Mouse (Mus musculus): ENCODE data around the gene Gm44965. TPM values are rescaled to one million over a fixed set of nuclear protein-coding genes. Genes with fewer than 3 reads are reported as not detected.

The Gm44965 gene
- polyA plus RNA-seq, 1 experiment from 2014 or later: not detected

- Histone ChIP-seq H3K36me3 (ENCODE audit: control insufficient read depth, insufficient read depth, low read length) (peaks cover 24% of the 10 kb centered on the region), H3K9ac (ENCODE audit: low read length) (no peak overlapping the region), H3K4me3 (ENCODE audit: low read depth, low read length) (no peak overlapping the region), H3K4me2 (ENCODE audit: low read length) (no peak overlapping the region), H3K4me1 (replicated peaks; ENCODE audit: control insufficient read depth, insufficient read depth, low read length) (0 out of 2 replicates have a peak, but pooled peaks cover 2% of the 10 kb centered on the region), H3K27ac (ENCODE audit: low read depth) (no peak overlapping the region), H3K27me3 (replicated peaks; ENCODE audit: control insufficient read depth, insufficient read depth, low read length) (peaks cover 26% of the 10 kb centered on the region), H3K9me3 (ENCODE audit: control insufficient read depth, low read length) (no peaks in the 10 kb centered on the region)
- ATAC-seq (replicated peaks; ENCODE audit: low FRiP score, low TSS enrichment, low read depth) (no peak), DNase-seq (ENCODE audit: low spot score) (no peak)
- 50% methylated on average over 1 of the region's 1 CpGs for WGBS
Observed at GRCm38 (mm10) chr6:48623460-48623859, 29.7 kb downstream of the Gm44965 start.

- Histone ChIP-seq H3K27ac (ENCODE audit: low read depth) (no peak within 1 kb of the TSS), H3K4me3 (ENCODE audit: low read depth, low read length) (peak within 1 kb of the TSS; percentile 42), H3K9me3 (ENCODE audit: control insufficient read depth, low read length) (no peaks in the 10 kb centered on the region), H3K9ac (ENCODE audit: low read length) (peak within 1 kb of the TSS; percentile 44), H3K4me1 (replicated peaks; ENCODE audit: control insufficient read depth, insufficient read depth, low read length) (0 out of 2 replicates have a peak, but pooled peaks cover 5% of the 10 kb centered on the region), H3K27me3 (replicated peaks; ENCODE audit: control insufficient read depth, insufficient read depth, low read length) (peaks cover 35% of the 10 kb centered on the region), H3K4me2 (ENCODE audit: low read length) (peak within 1 kb of the TSS; percentile 88), H3K36me3 (ENCODE audit: control insufficient read depth, insufficient read depth, low read length) (no peaks in the 10 kb centered on the region)
- DNase-seq (ENCODE audit: low spot score): no peak
- ATAC-seq (replicated peaks; ENCODE audit: low FRiP score, low TSS enrichment, low read depth): no peak
- WGBS: 34% methylated on average over 8 of the region's 8 CpGs
Observed at GRCm38 (mm10) chr6:48626464-48626863, 32.7 kb downstream of the Gm44965 start, which contains the start of gene AI854703. Gene AI854703, plus strand, starts transcription at chr6:48626764.

GRCm38 (mm10) chr6:48626984-48627383, 33.2 kb downstream of the Gm44965 start:
- Histone ChIP-seq H3K4me2 (ENCODE audit: low read length) (peak overlapping the region; percentile 88), H3K9me3 (ENCODE audit: control insufficient read depth, low read length) (no peaks in the 10 kb centered on the region), H3K4me3 (ENCODE audit: low read depth, low read length) (peak overlapping the region; percentile 42), H3K4me1 (replicated peaks; ENCODE audit: control insufficient read depth, insufficient read depth, low read length) (0 out of 2 replicates have a peak, but pooled peaks cover 5% of the 10 kb centered on the region), H3K9ac (ENCODE audit: low read length) (peak overlapping the region; percentile 44), H3K27me3 (replicated peaks; ENCODE audit: control insufficient read depth, insufficient read depth, low read length) (peaks cover 35% of the 10 kb centered on the region), H3K36me3 (ENCODE audit: control insufficient read depth, insufficient read depth, low read length) (no peaks in the 10 kb centered on the region), H3K27ac (ENCODE audit: low read depth) (no peak overlapping the region)
- WGBS: under 1% methylated on average over 32 of the region's 32 CpGs
- peak; percentile 75 for DNase-seq (ENCODE audit: low spot score)
- ATAC-seq (replicated peaks; ENCODE audit: low FRiP score, low TSS enrichment, low read depth): no peak

- 0 out of 2 replicates have a peak, but pooled peaks cover 5% of the 10 kb centered on the region for H3K4me1 ChIP-seq (replicated peaks; ENCODE audit: control insufficient read depth, insufficient read depth, low read length)
- peaks cover 35% of the 10 kb centered on the region for H3K27me3 ChIP-seq (replicated peaks; ENCODE audit: control insufficient read depth, insufficient read depth, low read length)
- 4% methylated on average over 7 of the region's 7 CpGs for WGBS
- peak; percentile 61 for DNase-seq (ENCODE audit: low spot score)
- ATAC-seq (replicated peaks; ENCODE audit: low FRiP score, low TSS enrichment, low read depth): no peak
- H3K4me3 ChIP-seq (ENCODE audit: low read depth, low read length): peak overlapping the region; percentile 42
- H3K9me3 ChIP-seq (ENCODE audit: control insufficient read depth, low read length): no peaks in the 10 kb centered on the region
- no peak overlapping the region for H3K27ac ChIP-seq (ENCODE audit: low read depth)
- no peaks in the 10 kb centered on the region for H3K36me3 ChIP-seq (ENCODE audit: control insufficient read depth, insufficient read depth, low read length)
- H3K4me2 ChIP-seq (ENCODE audit: low read length): peak overlapping the region; percentile 88
- H3K9ac ChIP-seq (ENCODE audit: low read length): no peak overlapping the region; the same call in 1 of the 2 replicates
Observed at GRCm38 (mm10) chr6:48627511-48627924, 33.8 kb downstream of the Gm44965 start.

- H3K9ac ChIP-seq (ENCODE audit: low read length): no peak overlapping the region
- H3K36me3 ChIP-seq (ENCODE audit: control insufficient read depth, insufficient read depth, low read length): no peaks in the 10 kb centered on the region
- ATAC-seq (replicated peaks; ENCODE audit: low FRiP score, low TSS enrichment, low read depth) (no peak), DNase-seq (ENCODE audit: low spot score) (no peak)
- H3K27me3 ChIP-seq (replicated peaks; ENCODE audit: control insufficient read depth, insufficient read depth, low read length): peaks cover 35% of the 10 kb centered on the region
- no peak overlapping the region for H3K4me2 ChIP-seq (ENCODE audit: low read length)
- H3K4me3 ChIP-seq (ENCODE audit: low read depth, low read length): no peak overlapping the region
- H3K27ac ChIP-seq (ENCODE audit: low read depth): no peak overlapping the region
- WGBS: 92% methylated on average over 3 of the region's 3 CpGs
- H3K4me1 ChIP-seq (replicated peaks; ENCODE audit: control insufficient read depth, insufficient read depth, low read length): 0 out of 2 replicates have a peak, but pooled peaks cover 5% of the 10 kb centered on the region
- no peaks in the 10 kb centered on the region for H3K9me3 ChIP-seq (ENCODE audit: control insufficient read depth, low read length)
Observed at GRCm38 (mm10) chr6:48628377-48628776, 34.6 kb downstream of the Gm44965 start.

GRCm38 (mm10) chr6:48628808-48629660, 35.3 kb downstream of the Gm44965 start:
- ATAC-seq (replicated peaks; ENCODE audit: low FRiP score, low TSS enrichment, low read depth) (no peak), DNase-seq (ENCODE audit: low spot score) (peak; percentile 65)
- H3K9me3 ChIP-seq (ENCODE audit: control insufficient read depth, low read length): no peaks in the 10 kb centered on the region
- H3K27me3 ChIP-seq (replicated peaks; ENCODE audit: control insufficient read depth, insufficient read depth, low read length): peaks cover 35% of the 10 kb centered on the region
- H3K36me3 ChIP-seq (ENCODE audit: control insufficient read depth, insufficient read depth, low read length): no peaks in the 10 kb centered on the region
- H3K4me2 ChIP-seq (ENCODE audit: low read length): peak overlapping the region; percentile 81
- 5% methylated on average over 54 of the region's 54 CpGs for WGBS
- peak overlapping the region; percentile 48 for H3K9ac ChIP-seq (ENCODE audit: low read length)
- H3K27ac ChIP-seq (ENCODE audit: low read depth): no peak overlapping the region
- peak overlapping the region; percentile 40 for H3K4me3 ChIP-seq (ENCODE audit: low read depth, low read length)
- H3K4me1 ChIP-seq (replicated peaks; ENCODE audit: control insufficient read depth, insufficient read depth, low read length): 0 out of 2 replicates have a peak, but pooled peaks cover 5% of the 10 kb centered on the region

GRCm38 (mm10) chr6:48629661-48630034, 35.9 kb downstream of the Gm44965 start:
- H3K27ac ChIP-seq (ENCODE audit: low read depth): no peak overlapping the region
- H3K4me1 ChIP-seq (replicated peaks; ENCODE audit: control insufficient read depth, insufficient read depth, low read length): 0 out of 2 replicates have a peak, but pooled peaks cover 5% of the 10 kb centered on the region
- DNase-seq (ENCODE audit: low spot score): no peak
- no peaks in the 10 kb centered on the region for H3K9me3 ChIP-seq (ENCODE audit: control insufficient read depth, low read length)
- peaks cover 35% of the 10 kb centered on the region for H3K27me3 ChIP-seq (replicated peaks; ENCODE audit: control insufficient read depth, insufficient read depth, low read length)
- 9% methylated on average over 13 of the region's 13 CpGs for WGBS
- no peaks in the 10 kb centered on the region for H3K36me3 ChIP-seq (ENCODE audit: control insufficient read depth, insufficient read depth, low read length)
- H3K9ac ChIP-seq (ENCODE audit: low read length): peak overlapping the region; percentile 48
- ATAC-seq (replicated peaks; ENCODE audit: low FRiP score, low TSS enrichment, low read depth): 0 out of 2 replicates have a peak, but pooled peaks have one; percentile 33
- peak overlapping the region; percentile 40 for H3K4me3 ChIP-seq (ENCODE audit: low read depth, low read length)
- peak overlapping the region; percentile 81 for H3K4me2 ChIP-seq (ENCODE audit: low read length)

GRCm38 (mm10) chr6:48630831-48631230, 37.1 kb downstream of the Gm44965 start:
- no peak overlapping the region for H3K4me3 ChIP-seq (ENCODE audit: low read depth, low read length)
- DNase-seq (ENCODE audit: low spot score) (no peak), ATAC-seq (replicated peaks; ENCODE audit: low FRiP score, low TSS enrichment, low read depth) (no peak)
- no peaks in the 10 kb centered on the region for H3K36me3 ChIP-seq (ENCODE audit: control insufficient read depth, insufficient read depth, low read length)
- 85% methylated on average over 8 of the region's 8 CpGs for WGBS
- H3K27ac ChIP-seq (ENCODE audit: low read depth): no peak overlapping the region
- H3K4me1 ChIP-seq (replicated peaks; ENCODE audit: control insufficient read depth, insufficient read depth, low read length): 0 out of 2 replicates have a peak, but pooled peaks cover 5% of the 10 kb centered on the region
- no peaks in the 10 kb centered on the region for H3K9me3 ChIP-seq (ENCODE audit: control insufficient read depth, low read length)
- no peak overlapping the region for H3K4me2 ChIP-seq (ENCODE audit: low read length)
- H3K27me3 ChIP-seq (replicated peaks; ENCODE audit: control insufficient read depth, insufficient read depth, low read length): peaks cover 32% of the 10 kb centered on the region
- no peak overlapping the region for H3K9ac ChIP-seq (ENCODE audit: low read length)

Data from intestine, embryonic 14.5 days (tissue).